Mouse (Mus musculus): ENCODE measurements around the gene Cdc42se2. TPM values are rescaled to one million over a fixed set of nuclear protein-coding genes. Genes with fewer than 3 reads are reported as not detected.

The Cdc42se2 gene
- polyA plus RNA-seq, 1 experiment from 2014 or later = 141 TPM

DNA sequence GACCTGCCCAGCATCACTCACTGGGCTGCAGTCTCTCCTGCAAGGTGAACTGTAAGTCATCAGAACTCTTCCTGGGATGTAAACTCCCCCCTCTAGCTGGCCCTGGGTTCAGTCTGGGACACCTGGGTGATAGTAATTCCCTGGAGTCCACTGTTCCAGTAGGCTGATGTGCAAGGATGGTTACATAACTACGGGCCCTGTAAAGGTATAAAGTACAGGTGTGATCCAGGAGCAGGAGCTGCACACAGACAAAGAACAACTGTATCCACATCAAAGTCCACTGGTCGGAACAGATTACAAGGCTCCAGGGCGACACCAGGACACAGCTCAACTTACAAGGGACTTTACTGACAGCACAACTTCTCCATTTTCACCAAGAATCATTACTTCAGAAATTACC is 23.6 kb upstream of the Cdc42se2 start:
- Histone ChIP-seq H3K4me3 (no peak overlapping the region), H3K9me3 (no peaks in the 10 kb centered on the region), H3K27me3 (no peaks in the 10 kb centered on the region), H3K27ac (replicated peaks) (no peak overlapping the region), H3K9ac (no peak overlapping the region), H3K4me2 (no peak overlapping the region), H3K36me3 (no peaks in the 10 kb centered on the region), H3K4me1 (replicated peaks) (peaks cover 9% of the 10 kb centered on the region)
- no peak for ATAC-seq (ENCODE audit: low FRiP score, low read depth)
- 88% methylated on average over 3 of the region's 3 CpGs for WGBS

DNA sequence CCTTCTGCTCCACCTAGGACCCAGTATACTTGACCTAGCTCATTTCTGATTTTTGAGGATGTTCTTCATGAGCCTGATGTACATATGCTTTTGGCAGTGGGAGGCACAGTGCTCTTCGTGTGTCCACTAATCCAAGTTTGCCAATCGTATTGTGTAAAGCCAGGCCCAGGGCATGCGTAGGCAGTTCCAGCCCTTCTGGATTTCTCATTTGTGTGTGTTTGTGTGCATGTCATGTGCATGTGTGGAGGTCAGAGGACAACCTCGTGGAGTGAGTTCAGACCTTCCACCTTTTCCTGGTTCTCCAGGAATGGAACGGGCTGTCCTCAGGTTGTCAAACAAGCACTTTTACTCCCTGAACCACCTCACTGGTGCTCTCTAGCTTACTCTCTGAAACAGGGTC is 22.1 kb upstream of the Cdc42se2 start:
- no peaks in the 10 kb centered on the region for H3K9me3 ChIP-seq
- no peak overlapping the region for H3K27ac ChIP-seq (replicated peaks)
- peaks cover 9% of the 10 kb centered on the region for H3K4me1 ChIP-seq (replicated peaks)
- H3K27me3 ChIP-seq = no peaks in the 10 kb centered on the region
- no peaks in the 10 kb centered on the region for H3K36me3 ChIP-seq
- ATAC-seq (ENCODE audit: low FRiP score, low read depth) = no peak
- H3K4me3 ChIP-seq = no peak overlapping the region
- H3K9ac ChIP-seq = no peak overlapping the region
- no peak overlapping the region for H3K4me2 ChIP-seq
- 91% methylated on average over 5 of the region's 5 CpGs for WGBS

- Histone ChIP-seq H3K4me2 (no peak overlapping the region), H3K4me3 (no peak overlapping the region), H3K36me3 (no peaks in the 10 kb centered on the region), H3K4me1 (replicated peaks) (peaks cover 6% of the 10 kb centered on the region), H3K27ac (replicated peaks) (no peak overlapping the region), H3K9ac (no peak overlapping the region), H3K27me3 (no peaks in the 10 kb centered on the region), H3K9me3 (no peaks in the 10 kb centered on the region)
- ATAC-seq (ENCODE audit: low FRiP score, low read depth) = no peak
- WGBS = 87% methylated on average over 4 of the region's 4 CpGs
Observed at GRCm38 (mm10) chr11:54808177-54808576, 20.7 kb upstream of the Cdc42se2 start.

- no peaks in the 10 kb centered on the region for H3K9me3 ChIP-seq
- H3K9ac ChIP-seq = no peak overlapping the region
- no peaks in the 10 kb centered on the region for H3K27me3 ChIP-seq
- peaks cover under 1% of the 10 kb centered on the region for H3K4me1 ChIP-seq (replicated peaks)
- WGBS = 83% methylated on average over 9 of the region's 9 CpGs
- H3K4me3 ChIP-seq = no peak overlapping the region
- no peak overlapping the region for H3K4me2 ChIP-seq
- no peaks in the 10 kb centered on the region for H3K36me3 ChIP-seq
- no peak for ATAC-seq (ENCODE audit: low FRiP score, low read depth)
- H3K27ac ChIP-seq (replicated peaks) = no peak overlapping the region
Observed at GRCm38 (mm10) chr11:54807669-54808068, 20.2 kb upstream of the Cdc42se2 start.

DNA sequence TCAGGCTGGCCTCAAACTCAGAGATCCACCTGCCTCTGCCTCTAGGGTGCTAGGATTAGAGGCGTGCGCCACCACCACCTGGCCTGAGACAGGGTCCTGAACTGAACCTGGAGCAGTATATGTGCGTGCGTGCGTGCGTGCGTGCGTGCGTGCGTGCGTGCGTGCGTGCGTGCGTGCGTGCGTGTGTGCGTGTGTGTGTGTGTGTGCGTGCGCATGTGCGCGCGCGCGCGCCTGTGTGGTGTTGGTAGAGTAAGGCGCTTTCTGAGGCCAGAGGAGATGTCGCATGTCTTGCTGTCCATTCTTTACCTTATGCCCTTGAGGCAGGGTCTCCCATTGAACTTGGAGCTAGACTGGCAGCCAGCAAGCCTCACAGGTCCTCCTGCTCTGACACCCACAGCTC is 19.4 kb upstream of the Cdc42se2 start:
- no peak for ATAC-seq (ENCODE audit: low FRiP score, low read depth)
- H3K4me3 ChIP-seq = no peak overlapping the region
- WGBS = 95% methylated on average over 28 of the region's 28 CpGs

DNA sequence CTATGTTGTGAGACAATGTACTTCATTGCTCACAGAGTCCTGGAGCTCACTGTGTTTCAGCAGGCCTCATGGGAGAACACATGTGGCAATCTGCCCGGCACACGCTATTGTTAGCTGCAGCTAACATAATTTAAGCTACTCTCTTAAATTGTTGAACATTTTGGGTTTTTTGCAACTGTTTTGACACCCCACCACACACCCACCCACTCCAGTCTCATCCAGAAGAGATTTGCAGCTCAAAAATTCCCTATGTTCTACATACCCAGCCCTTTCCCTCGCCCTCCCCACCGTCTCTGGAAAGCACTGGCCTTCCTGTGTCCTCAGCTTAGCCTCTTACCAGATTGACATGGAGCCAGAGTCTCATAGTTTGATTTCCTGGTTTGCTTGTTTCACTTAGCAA is 17.7 kb upstream of the Cdc42se2 start:
- WGBS = 83% methylated on average over 4 of the region's 4 CpGs

More for the DNA sequence above, 19.4 kb upstream of the Cdc42se2 start:
- H3K9ac ChIP-seq = no peak overlapping the region
- no peak overlapping the region for H3K4me2 ChIP-seq
- H3K27me3 ChIP-seq = no peaks in the 10 kb centered on the region
- H3K4me1 ChIP-seq (replicated peaks) = no peaks in the 10 kb centered on the region
- no peaks in the 10 kb centered on the region for H3K9me3 ChIP-seq
- no peak overlapping the region for H3K27ac ChIP-seq (replicated peaks)
- H3K36me3 ChIP-seq = no peaks in the 10 kb centered on the region

GRCm38 (mm10) chr11:54802621-54803020 is 15.1 kb upstream of the Cdc42se2 start:
- no peak for ATAC-seq (ENCODE audit: low FRiP score, low read depth)
- Histone ChIP-seq H3K4me1 (replicated peaks) (no peaks in the 10 kb centered on the region), H3K4me2 (no peak overlapping the region), H3K9ac (no peak overlapping the region), H3K36me3 (no peaks in the 10 kb centered on the region), H3K27me3 (no peaks in the 10 kb centered on the region), H3K9me3 (no peaks in the 10 kb centered on the region), H3K27ac (replicated peaks) (no peak overlapping the region), H3K4me3 (no peak overlapping the region)
- 84% methylated on average over 6 of the region's 6 CpGs for WGBS

More for the DNA sequence above, 17.7 kb upstream of the Cdc42se2 start:
- Histone ChIP-seq H3K4me3 (no peak overlapping the region), H3K9ac (no peak overlapping the region), H3K9me3 (no peaks in the 10 kb centered on the region), H3K4me1 (replicated peaks) (no peaks in the 10 kb centered on the region), H3K27me3 (no peaks in the 10 kb centered on the region), H3K36me3 (no peaks in the 10 kb centered on the region), H3K27ac (replicated peaks) (no peak overlapping the region), H3K4me2 (no peak overlapping the region)
- no peak for ATAC-seq (ENCODE audit: low FRiP score, low read depth)

GRCm38 (mm10) chr11:54801791-54802558 is 14.5 kb upstream of the Cdc42se2 start:
- Histone ChIP-seq H3K9me3 (no peaks in the 10 kb centered on the region), H3K4me2 (no peak overlapping the region), H3K27me3 (no peaks in the 10 kb centered on the region), H3K4me3 (no peak overlapping the region), H3K27ac (replicated peaks) (no peak overlapping the region), H3K4me1 (replicated peaks) (no peaks in the 10 kb centered on the region), H3K36me3 (no peaks in the 10 kb centered on the region), H3K9ac (no peak overlapping the region)
- WGBS = 82% methylated on average over 6 of the region's 6 CpGs
- ATAC-seq (ENCODE audit: low FRiP score, low read depth) = no peak

GRCm38 (mm10) chr11:54796551-54796950 is 9.1 kb upstream of the Cdc42se2 start:
- ATAC-seq (ENCODE audit: low FRiP score, low read depth) = no peak
- H3K27me3 ChIP-seq = no peaks in the 10 kb centered on the region
- no peak overlapping the region for H3K27ac ChIP-seq (replicated peaks)
- no peaks in the 10 kb centered on the region for H3K36me3 ChIP-seq
- H3K9me3 ChIP-seq = no peaks in the 10 kb centered on the region
- no peak overlapping the region for H3K4me2 ChIP-seq
- H3K9ac ChIP-seq = no peak overlapping the region
- no peaks in the 10 kb centered on the region for H3K4me1 ChIP-seq (replicated peaks)
- H3K4me3 ChIP-seq = no peak overlapping the region
- 78% methylated on average over 11 of the region's 11 CpGs for WGBS

DNA sequence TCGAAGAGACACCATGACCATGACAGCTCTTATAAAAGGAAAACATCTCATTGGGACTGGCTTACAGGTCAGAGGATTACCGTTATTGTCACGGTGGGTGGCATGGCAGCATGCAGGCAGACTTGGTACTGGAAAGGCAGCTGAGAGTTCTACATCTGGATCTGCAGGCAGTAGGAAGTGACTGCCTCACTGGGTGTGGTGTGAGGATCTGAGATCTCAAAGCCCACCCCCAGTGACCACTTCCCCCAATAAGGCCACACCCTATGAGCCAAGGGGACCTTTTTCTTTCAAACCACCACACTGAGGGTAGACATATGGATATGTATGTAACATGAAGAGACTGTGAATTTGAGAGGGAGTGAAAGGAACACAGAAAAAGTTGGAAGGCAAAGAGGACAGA is 7.2 kb upstream of the Cdc42se2 start:
- H3K27me3 ChIP-seq = no peaks in the 10 kb centered on the region
- H3K4me3 ChIP-seq = no peak overlapping the region
- 80% methylated on average over 3 of the region's 3 CpGs for WGBS
- ATAC-seq (ENCODE audit: low FRiP score, low read depth) = no peak
- no peaks in the 10 kb centered on the region for H3K36me3 ChIP-seq
- no peak overlapping the region for H3K27ac ChIP-seq (replicated peaks)
- H3K4me1 ChIP-seq (replicated peaks) = no peaks in the 10 kb centered on the region
- no peaks in the 10 kb centered on the region for H3K9me3 ChIP-seq
- H3K4me2 ChIP-seq = no peak overlapping the region
- no peak overlapping the region for H3K9ac ChIP-seq

DNA sequence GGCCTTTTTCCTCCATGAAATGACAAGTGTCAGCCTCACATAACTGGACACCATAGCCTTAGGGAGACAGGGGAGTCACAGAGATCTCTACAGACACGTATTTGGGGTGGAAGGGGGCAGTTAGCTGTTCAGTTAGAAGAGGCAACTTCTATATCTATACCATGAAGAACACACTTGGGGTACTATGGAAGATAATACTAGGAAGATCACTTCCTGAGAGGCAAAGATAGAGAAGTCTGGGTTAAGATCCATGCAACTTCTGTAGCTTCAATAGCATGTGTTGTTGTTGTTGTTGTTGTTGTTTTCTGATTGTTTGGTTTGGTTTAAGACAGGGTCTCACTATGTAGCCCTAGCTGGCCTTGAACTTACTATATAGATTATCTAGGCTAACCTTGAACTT is 5.7 kb upstream of the Cdc42se2 start:
- Histone ChIP-seq H3K4me3 (no peak overlapping the region), H3K36me3 (no peaks in the 10 kb centered on the region), H3K4me2 (no peak overlapping the region), H3K9me3 (no peaks in the 10 kb centered on the region), H3K27me3 (no peaks in the 10 kb centered on the region), H3K4me1 (replicated peaks) (no peaks in the 10 kb centered on the region), H3K27ac (replicated peaks) (no peak overlapping the region), H3K9ac (no peak overlapping the region)
- no peak for ATAC-seq (ENCODE audit: low FRiP score, low read depth)
- WGBS = 81% methylated on average over 1 of the region's 1 CpGs

- ATAC-seq (ENCODE audit: low FRiP score, low read depth) = no peak
- no peak overlapping the region for H3K27ac ChIP-seq (replicated peaks)
- WGBS = 95% methylated on average over 4 of the region's 4 CpGs
- no peaks in the 10 kb centered on the region for H3K36me3 ChIP-seq
- no peaks in the 10 kb centered on the region for H3K27me3 ChIP-seq
- H3K4me2 ChIP-seq = no peak overlapping the region
- peaks cover under 1% of the 10 kb centered on the region; the same call in 1 of the 2 replicates for H3K4me1 ChIP-seq (replicated peaks)
- no peak overlapping the region for H3K4me3 ChIP-seq
- no peaks in the 10 kb centered on the region for H3K9me3 ChIP-seq
- no peak overlapping the region for H3K9ac ChIP-seq
Observed at GRCm38 (mm10) chr11:54791458-54791857, 4.0 kb upstream of the Cdc42se2 start.
